Mouse (Mus musculus) c-Kit-positive CD71-positive TER-119-positive erythroid progenitor cells, embryonic 14.5 days (primary cell): ENCODE results near the gene S100a3.

Source experiments
- DNase-seq: peaks from one replicate; pipeline ENCODE4 v3.0.0-alpha.2; 2013; ENCODE audit warnings: low spot score

The S100a3 gene

GRCm38 (mm10) chr3:90574691-90575090 lies 14.3 kb downstream of the S100a3 start:
- no peak for DNase-seq

- DNase-seq: no peak
Observed at GRCm38 (mm10) chr3:90575320-90575719, 14.9 kb downstream of the S100a3 start.

- DNase-seq: no peak
Observed at GRCm38 (mm10) chr3:90576351-90577001, 16.1 kb downstream of the S100a3 start.

- no peak for DNase-seq
Observed at GRCm38 (mm10) chr3:90579433-90579832, 19.1 kb downstream of the S100a3 start.

- no peak for DNase-seq
Observed at GRCm38 (mm10) chr3:90581141-90581540, 20.8 kb downstream of the S100a3 start.

- no peak for DNase-seq
Observed at GRCm38 (mm10) chr3:90582156-90582555, 21.8 kb downstream of the S100a3 start.

GRCm38 (mm10) chr3:90582556-90582955 lies 22.2 kb downstream of the S100a3 start:
- no peak for DNase-seq

GRCm38 (mm10) chr3:90583893-90584292 lies 23.5 kb downstream of the S100a3 start:
- DNase-seq: no peak

GRCm38 (mm10) chr3:90585595-90585994 lies 25.2 kb downstream of the S100a3 start:
- peak; percentile 50 for DNase-seq

GRCm38 (mm10) chr3:90586016-90586643 lies 25.8 kb downstream of the S100a3 start:
- DNase-seq: no peak

- DNase-seq: no peak
Observed at GRCm38 (mm10) chr3:90586906-90587305, 26.5 kb downstream of the S100a3 start.

- no peak for DNase-seq
Observed at GRCm38 (mm10) chr3:90587361-90588101, 27.2 kb downstream of the S100a3 start.

GRCm38 (mm10) chr3:90589390-90589789 lies 29.0 kb downstream of the S100a3 start:
- no peak for DNase-seq

- DNase-seq: no peak
Observed at GRCm38 (mm10) chr3:90589947-90590346, 29.6 kb downstream of the S100a3 start, which contains the start of gene S100a2. S100a2 (plus strand) TSS chr3:90590247.

GRCm38 (mm10) chr3:90594466-90594865 lies 34.1 kb downstream of the S100a3 start:
- no peak for DNase-seq

- no peak for DNase-seq
Observed at GRCm38 (mm10) chr3:90595556-90595955, 35.2 kb downstream of the S100a3 start.

GRCm38 (mm10) chr3:90596810-90597209 lies 36.4 kb downstream of the S100a3 start:
- no peak for DNase-seq

- no peak for DNase-seq
Observed at GRCm38 (mm10) chr3:90597736-90598135, 37.4 kb downstream of the S100a3 start.

GRCm38 (mm10) chr3:90598212-90598611 lies 37.8 kb downstream of the S100a3 start:
- DNase-seq: no peak

- no peak for DNase-seq
Observed at GRCm38 (mm10) chr3:90599401-90599800, 39.0 kb downstream of the S100a3 start.

- DNase-seq: no peak
Observed at GRCm38 (mm10) chr3:90600036-90600435, 39.7 kb downstream of the S100a3 start.

GRCm38 (mm10) chr3:90600458-90601195 lies 40.2 kb downstream of the S100a3 start:
- no peak for DNase-seq
